ENCODE assay signal across 8 mouse cellular contexts in genomic region chr5:34097333-34097732, GRCm38 (mm10).
DNase-seq lines count a peak whose midpoint lies in the region; ATAC-seq and TF ChIP-seq lines count a peak whose summit lies in the region.

No protein-coding gene starts in this region.

- peak; percentile 67 for DNase-seq in forebrain, postnatal 0 days
- peak; percentile 13 for DNase-seq in urinary bladder, postnatal 25 days (ENCODE audit: low spot score)
- DNase-seq in urinary bladder, postnatal 10 days (ENCODE audit: low spot score) = no peak
- DNase-seq in embryo, embryonic 9.5 days (ENCODE audit: extremely low spot score) = peak; percentile 40
- peak; percentile 4 to 18 for DNase-seq in kidney, postnatal 4 days
- DNase-seq in lung, postnatal 36 days = peak; percentile 79
- DNase-seq in urinary bladder, postnatal 36 days (ENCODE audit: low spot score in 2 of 2) = peak; percentile 3 to 13

- peak; percentile 78 for TF ChIP-seq CTCF in forebrain, postnatal 0 days (IDR thresholded peaks at IDR 0.05; ENCODE audit: low read depth)

- H3K36me3 ChIP-seq in forebrain, postnatal 0 days (ENCODE audit: insufficient read depth) = no peaks in the 10 kb centered on the region
- H3K36me3 ChIP-seq in forebrain, embryonic 12.5 days (replicated peaks) = no peaks in the 10 kb centered on the region

- H3K27ac ChIP-seq in forebrain, postnatal 0 days (ENCODE audit: low read depth, low read length) = no peak overlapping the region
- no peak overlapping the region for H3K27ac ChIP-seq in forebrain, embryonic 12.5 days

- H3K4me1 ChIP-seq in forebrain, postnatal 0 days (ENCODE audit: insufficient read depth) = no peaks in the 10 kb centered on the region
- no peaks in the 10 kb centered on the region for H3K4me1 ChIP-seq in forebrain, embryonic 12.5 days

- no peaks in the 10 kb centered on the region for H3K27me3 ChIP-seq in forebrain, postnatal 0 days (ENCODE audit: insufficient read depth, low read length)
- H3K27me3 ChIP-seq in forebrain, embryonic 12.5 days = no peaks in the 10 kb centered on the region

- H3K4me2 ChIP-seq in forebrain, postnatal 0 days (ENCODE audit: low read depth) = no peak overlapping the region
- H3K4me2 ChIP-seq in forebrain, embryonic 12.5 days = no peak overlapping the region

- H3K9ac ChIP-seq in forebrain, postnatal 0 days = no peak overlapping the region
- H3K9ac ChIP-seq in forebrain, embryonic 12.5 days = no peak overlapping the region

- no peak for ATAC-seq in forebrain, postnatal 0 days
- no peak for ATAC-seq in forebrain, embryonic 12.5 days (ENCODE audit: low FRiP score)

- no peak overlapping the region for H3K4me3 ChIP-seq in forebrain, postnatal 0 days (ENCODE audit: low read depth, low read length)
- H3K4me3 ChIP-seq in forebrain, embryonic 12.5 days (replicated peaks) = no peak overlapping the region

- 17% methylated on average over 1 of the region's 1 CpGs for WGBS in forebrain, postnatal 0 days
- WGBS in forebrain, embryonic 12.5 days = 11% methylated on average over 1 of the region's 1 CpGs

- H3K9me3 ChIP-seq in forebrain, postnatal 0 days (ENCODE audit: low read length) = no peaks in the 10 kb centered on the region
- H3K9me3 ChIP-seq in forebrain, embryonic 12.5 days = no peaks in the 10 kb centered on the region
